Mouse (Mus musculus): ENCODE data around the gene Tnrc6c.
A peak's percentile ranks its signal among the peaks of the same experiment; 100 is the strongest.

The Tnrc6c gene

DNA sequence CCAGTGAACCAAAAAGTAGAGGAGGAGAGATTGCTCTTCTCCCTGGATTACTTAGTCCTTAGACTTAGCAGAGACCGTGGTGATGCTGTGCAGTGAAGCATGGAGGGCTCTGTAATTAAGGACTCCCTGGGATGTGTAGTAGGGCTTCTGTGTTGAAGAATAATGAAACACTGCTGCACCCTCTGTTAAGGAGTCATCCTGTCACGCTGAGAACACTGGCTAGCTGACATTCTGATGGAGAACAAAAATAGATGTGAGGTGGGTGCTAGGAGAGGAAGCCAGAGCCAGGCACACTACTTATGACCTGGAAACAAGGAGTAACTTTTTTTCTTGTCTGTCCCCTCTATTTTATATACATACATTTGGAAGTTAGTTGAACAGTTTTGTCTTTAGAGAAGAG, 22.6 kb downstream of the Tnrc6c start:
- DNase-seq (ENCODE audit: low spot score) = no peak

DNA sequence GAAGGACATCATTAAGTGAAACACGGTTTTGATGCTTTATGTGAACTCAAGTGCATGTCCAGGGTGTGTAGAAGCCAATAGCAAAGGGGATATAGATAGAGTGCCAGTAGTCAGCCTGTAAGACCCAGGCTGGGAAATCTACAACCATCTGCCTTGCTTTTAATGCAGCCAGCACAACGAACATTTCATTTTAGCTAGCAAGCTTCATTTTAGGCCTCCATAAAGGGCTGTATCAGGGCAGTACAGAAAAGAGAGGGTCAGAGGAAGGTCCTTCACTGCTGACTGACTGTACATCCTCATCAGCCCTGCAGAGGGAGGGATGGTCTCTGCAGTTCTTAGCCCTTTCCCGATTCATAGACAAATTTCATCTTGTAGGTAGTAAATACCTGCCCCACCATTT, 23.0 kb downstream of the Tnrc6c start:
- DNase-seq (ENCODE audit: low spot score) = no peak

DNA sequence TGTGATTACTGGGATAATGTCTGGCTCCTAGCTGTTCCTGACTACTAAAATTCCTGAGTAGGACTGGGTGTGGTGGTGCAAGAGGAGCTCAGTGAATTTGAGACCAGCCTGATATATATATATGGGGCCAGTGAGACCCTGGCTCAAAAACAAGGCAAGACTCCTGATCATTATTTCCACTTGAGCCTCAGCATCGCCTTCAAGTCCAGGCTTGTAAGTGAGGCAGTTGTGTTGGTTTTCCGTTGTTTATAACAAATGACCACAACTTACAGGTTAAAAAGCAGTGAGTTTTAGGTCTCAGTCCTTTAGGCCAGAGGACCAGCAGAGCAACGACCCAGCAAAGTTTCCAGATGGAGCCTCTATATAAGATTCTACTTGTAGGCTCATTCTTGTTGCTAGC, 23.5 kb downstream of the Tnrc6c start:
- no peak for DNase-seq (ENCODE audit: low spot score)

- DNase-seq (ENCODE audit: low spot score) = no peak
Measured at GRCm38 (mm10) chr11:117678155-117678554, 24.1 kb downstream of the Tnrc6c start.

- DNase-seq (ENCODE audit: low spot score) = no peak
Measured at GRCm38 (mm10) chr11:117678740-117679139, 24.7 kb downstream of the Tnrc6c start.

- no peak for DNase-seq (ENCODE audit: low spot score)
Measured at GRCm38 (mm10) chr11:117684640-117685039, 30.6 kb downstream of the Tnrc6c start.

DNA sequence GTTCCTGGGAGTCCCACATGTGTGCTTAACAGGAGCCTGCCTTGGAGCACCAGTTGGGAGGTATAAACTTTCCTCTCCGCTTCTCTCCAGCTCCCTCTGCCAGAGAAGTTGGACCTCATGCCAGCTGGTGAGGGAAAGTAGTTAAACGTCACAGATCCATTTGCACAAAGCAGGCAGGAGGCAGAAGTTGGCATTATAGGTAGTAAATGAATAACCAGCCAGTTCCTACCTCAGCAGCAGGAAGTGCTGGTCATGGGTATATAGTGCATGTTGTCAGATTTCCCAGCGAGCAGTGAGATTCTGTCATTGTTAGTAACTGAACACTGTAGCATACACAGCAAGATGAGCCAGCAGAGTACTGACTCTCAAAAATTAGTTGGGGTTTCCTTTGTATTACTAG, 31.4 kb downstream of the Tnrc6c start:
- no peak for DNase-seq (ENCODE audit: low spot score)

GRCm38 (mm10) chr11:117686021-117686420, 31.9 kb downstream of the Tnrc6c start:
- no peak for DNase-seq (ENCODE audit: low spot score)

DNA sequence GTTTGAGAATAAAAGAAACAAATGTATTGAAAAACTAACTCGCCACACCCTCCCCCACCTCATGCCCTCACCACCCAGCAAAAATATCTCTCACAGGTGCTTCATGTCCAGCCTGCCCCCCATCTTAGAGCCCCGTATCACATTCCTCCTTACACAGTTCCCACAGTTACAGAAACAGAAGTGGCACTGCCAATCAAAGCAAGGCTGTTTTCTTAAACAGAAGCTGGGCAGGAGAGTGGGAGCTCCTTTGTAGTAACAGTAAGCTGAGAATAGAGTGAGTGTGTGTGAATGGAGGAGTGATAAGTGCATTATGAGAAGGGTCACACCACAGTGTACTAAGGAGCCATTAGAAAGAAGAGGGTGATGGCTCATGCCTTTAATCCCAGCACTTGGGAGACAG, 34.5 kb downstream of the Tnrc6c start:
- no peak for DNase-seq (ENCODE audit: low spot score)

DNA sequence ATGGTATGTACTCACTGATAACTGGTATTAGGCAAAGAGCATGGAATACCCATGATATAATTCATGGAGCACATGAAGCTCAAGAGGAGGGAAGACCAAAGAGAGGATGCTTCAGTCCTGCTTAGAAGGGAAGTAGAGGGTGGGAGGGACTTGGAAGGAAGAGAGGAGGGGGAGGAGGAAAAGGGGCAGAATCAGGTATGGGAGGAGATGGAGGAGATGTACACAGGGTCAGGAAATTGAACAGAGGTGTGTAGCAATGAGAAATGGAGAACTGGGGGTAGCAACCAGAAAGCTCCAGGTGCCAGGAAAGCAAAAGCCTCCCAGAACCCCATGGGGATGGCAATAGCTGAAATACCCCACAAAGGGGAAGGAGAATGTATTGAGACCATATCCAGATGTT, 37.2 kb downstream of the Tnrc6c start:
- no peak for DNase-seq (ENCODE audit: low spot score)

DNA sequence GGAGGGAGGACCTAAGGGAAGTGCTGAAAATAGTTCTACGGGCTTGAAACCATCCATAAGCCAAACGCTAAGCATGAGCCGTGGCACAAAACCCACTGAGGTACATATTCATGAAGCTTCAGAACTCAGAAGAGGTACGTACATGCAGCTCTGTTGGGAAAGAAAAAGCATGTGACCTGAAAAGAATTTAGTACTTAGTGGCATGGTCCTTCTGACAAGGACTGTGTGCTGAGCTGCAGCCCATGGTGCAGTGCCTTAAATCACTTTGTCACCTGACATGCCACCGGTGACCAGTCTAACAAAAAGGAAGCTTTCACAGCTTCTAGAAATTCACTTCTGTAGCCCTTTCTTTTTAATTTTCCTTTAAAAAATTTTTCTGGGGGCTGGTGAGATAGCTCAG, 40.0 kb downstream of the Tnrc6c start:
- no peak for DNase-seq (ENCODE audit: low spot score)

GRCm38 (mm10) chr11:117696585-117696984, 42.5 kb downstream of the Tnrc6c start:
- DNase-seq (ENCODE audit: low spot score) = no peak

- DNase-seq (ENCODE audit: low spot score) = no peak
Measured at GRCm38 (mm10) chr11:117700871-117701270, 46.8 kb downstream of the Tnrc6c start.

DNA sequence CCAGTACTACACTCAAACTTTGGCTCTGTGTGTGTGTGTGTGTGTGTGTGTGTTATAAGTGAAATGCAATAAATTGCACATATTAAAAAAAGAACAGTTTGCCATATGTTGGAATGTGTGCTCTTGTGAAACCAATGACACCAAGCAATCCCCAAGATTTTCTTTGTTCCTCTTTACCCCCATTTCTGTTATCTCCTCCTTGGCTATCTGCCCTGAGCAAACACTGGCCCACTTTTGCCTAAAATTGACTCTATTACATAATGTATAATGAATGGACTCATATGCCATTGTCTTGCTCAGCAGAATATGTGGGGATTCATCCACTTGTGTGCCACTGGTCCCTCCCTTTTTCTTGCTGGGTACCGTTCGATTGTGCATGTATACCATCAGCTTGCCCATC, 52.2 kb downstream of the Tnrc6c start:
- DNase-seq (ENCODE audit: low spot score) = no peak

- DNase-seq (ENCODE audit: low spot score) = no peak
Measured at GRCm38 (mm10) chr11:117707238-117707637, 53.1 kb downstream of the Tnrc6c start.

GRCm38 (mm10) chr11:117709308-117709707, 55.2 kb downstream of the Tnrc6c start:
- peak; percentile 74 for DNase-seq (ENCODE audit: low spot score)

- no peak for DNase-seq (ENCODE audit: low spot score)
Measured at GRCm38 (mm10) chr11:117710815-117711294, 56.8 kb downstream of the Tnrc6c start.

GRCm38 (mm10) chr11:117712065-117712464, 58.0 kb downstream of the Tnrc6c start:
- no peak for DNase-seq (ENCODE audit: low spot score)

DNA sequence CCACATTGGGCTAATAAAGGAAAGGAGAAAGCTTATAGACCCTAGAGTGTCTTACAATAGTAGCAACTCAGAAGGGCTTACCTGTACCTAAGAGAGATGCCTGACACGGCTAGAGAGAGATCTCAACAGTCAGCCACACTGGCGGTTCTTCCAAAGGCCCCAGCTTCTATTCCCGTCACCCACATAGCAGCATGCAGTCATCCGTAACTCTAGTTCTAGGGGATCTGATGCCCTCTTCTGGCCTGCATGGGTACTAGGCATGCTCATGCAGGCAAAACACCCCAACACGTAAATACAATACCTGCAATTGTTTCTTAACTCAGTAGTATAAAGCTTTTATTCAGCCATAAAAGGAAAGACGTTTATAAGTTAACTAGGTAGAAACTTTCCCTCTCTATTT, 59.3 kb downstream of the Tnrc6c start:
- DNase-seq (ENCODE audit: low spot score) = no peak

- DNase-seq (ENCODE audit: low spot score) = no peak
Measured at GRCm38 (mm10) chr11:117718838-117719237, 64.7 kb downstream of the Tnrc6c start.

DNA sequence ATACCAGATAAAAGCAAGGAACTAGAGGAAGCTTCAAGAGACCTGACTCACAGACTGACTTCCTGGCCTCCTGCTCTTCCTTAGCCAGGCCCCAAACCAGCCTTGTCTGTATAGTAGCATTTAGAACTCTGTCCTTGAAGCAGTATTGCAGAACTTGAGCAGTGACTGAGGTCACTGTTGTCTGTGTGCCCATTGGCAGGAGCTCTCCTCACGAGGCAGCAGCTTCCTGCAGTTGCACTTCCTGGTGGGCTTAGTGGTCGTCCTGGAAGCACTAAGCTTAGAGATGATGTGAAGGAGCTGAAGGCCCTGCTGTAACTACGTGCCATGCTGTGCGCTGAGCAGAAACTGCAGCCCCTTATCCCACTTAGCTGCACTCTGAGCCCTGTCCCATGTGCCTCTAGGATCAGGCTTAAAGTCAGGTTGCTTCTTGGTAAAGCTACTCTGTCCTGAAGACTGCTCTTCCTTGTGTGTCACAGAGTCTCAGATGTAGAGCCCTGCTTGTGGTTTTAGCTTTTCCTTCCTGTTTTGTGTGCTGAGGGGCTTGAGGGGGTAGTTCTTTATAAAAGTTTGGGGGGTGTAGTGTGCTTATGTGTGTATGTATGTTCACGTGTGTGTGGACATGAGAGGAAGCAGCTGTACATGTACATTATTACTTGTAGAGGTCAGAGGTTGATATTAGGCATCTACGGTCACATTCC, 70.7 kb downstream of the Tnrc6c start:
- DNase-seq (ENCODE audit: low spot score) = no peak

DNA sequence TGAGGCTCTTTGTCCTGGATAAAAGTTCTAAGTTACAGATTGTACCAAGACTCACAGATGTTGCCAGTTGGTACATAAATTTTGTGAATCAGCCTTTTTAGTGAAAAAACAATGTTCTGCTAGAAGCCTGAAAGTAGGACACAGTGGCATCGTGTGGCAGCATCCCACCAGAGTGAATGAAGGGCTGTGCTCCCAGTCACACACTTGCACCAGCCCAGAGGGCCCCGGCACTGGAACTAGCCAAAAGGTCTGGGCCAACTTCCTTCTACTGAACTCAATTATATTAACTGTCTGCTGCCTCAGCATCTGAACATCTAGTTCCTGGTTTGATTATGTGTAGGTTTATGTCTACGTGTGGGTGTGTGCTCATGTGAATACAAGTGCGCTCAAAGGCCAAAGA, 72.9 kb downstream of the Tnrc6c start:
- DNase-seq (ENCODE audit: low spot score) = no peak

GRCm38 (mm10) chr11:117728245-117728644, 74.2 kb downstream of the Tnrc6c start:
- DNase-seq (ENCODE audit: low spot score) = no peak

DNA sequence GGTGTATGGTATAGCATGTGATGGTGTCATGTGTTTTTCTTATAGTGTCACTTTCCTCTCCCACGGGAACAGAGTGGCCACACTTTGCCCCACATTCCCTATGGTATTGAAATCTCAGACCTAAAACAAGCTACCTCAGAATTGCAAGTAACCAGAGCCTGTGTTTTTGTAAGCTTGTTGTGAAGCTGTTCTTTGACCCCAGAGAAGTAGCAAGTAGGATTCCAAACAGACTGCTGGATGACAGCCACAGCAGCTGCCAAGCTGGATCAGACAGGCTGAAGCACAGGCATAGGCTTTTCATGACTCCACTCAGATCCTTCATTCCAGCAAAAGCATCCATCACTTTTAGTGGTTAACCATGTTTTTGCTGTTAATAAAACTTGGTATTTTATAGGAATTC, 74.8 kb downstream of the Tnrc6c start:
- no peak for DNase-seq (ENCODE audit: low spot score)

Measured in c-Kit-positive CD71-positive TER-119-positive erythroid progenitor cells, embryonic 14.5 days (primary cell).